Mouse (Mus musculus) neutrophil, adult 65 days (primary cell): ENCODE data around the gene Klk1b11. TPM values are rescaled to one million over a fixed set of nuclear protein-coding genes. Genes with fewer than 3 reads are reported as not detected.

ENCODE experiments used
- total RNA-seq: library from RNA; stranded (reverse); gene quantifications from 2 replicates; pipeline ENCODE4 v1.2.4, GENCODE M21; 2023

The Klk1b11 gene
- total RNA-seq, result not detected in 2 replicates

DNA sequence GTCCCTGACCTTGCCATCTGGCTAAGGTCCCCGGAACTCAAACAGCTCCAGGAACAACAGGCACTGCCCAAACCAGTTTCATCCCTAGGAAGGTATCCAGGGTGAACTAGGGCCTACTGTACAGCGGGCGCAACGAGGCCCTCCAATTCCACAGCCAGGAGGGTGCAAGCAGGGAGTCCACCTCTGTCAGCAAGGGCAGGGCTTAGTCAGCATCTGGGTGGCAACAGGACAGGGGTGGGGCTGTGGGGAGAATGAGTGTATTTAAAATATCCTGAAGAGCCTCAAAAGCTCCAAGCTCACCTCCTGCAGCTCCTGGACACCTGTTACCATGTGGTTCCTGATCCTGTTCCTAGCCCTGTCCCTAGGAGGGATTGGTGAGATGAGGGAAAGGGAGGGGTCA is at the start of gene Klk1b11:
Klk1b11 (plus strand) TSS at position 301 of the 400 bp plus-strand sequence.

DNA sequence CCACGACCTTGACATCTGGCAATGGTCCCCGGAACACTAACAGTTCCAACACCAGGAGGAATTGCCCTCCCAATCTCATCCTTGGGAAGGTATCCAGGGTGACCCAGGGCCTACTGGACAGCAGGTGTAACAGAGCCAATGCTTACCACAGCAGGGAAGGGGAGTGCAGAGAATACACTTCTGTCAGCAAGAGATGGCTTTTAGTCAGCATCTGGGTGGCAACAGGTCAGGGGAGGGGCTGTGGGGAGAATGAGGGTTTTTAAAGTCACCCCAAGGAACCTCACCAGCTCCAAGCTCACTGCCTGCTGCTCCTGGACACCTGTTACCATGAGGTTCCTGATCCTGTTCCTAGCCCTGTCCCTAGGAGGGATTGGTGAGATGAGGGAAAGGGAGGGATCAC is 45.3 kb upstream of the Klk1b11 start, which contains the start of gene Klk1b8:
Klk1b8 (plus strand) TSS at position 301 of the 400 bp plus-strand sequence.

DNA sequence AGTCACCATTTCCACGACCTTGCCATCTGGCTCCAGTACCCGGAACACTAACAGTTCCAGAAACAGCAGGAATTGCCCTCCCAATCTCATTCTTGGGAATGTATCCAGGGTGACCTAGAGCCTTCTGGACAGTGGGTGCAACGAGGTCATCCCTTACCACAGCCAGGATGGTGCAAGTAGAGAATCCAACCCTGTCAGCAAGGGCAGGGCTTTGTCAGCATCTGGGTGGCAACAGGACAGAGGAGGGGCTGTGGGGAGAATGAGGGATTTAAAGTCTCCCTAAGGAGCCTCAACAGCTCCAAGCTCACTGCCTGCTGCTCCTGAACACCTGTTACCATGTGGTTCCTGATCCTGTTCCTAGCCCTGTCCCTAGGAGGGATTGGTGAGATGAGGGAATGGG is 29.2 kb upstream of the Klk1b11 start, which contains the start of gene Klk1b1:
Klk1b1 (plus strand) TSS at position 301 of the 400 bp plus-strand sequence.

DNA sequence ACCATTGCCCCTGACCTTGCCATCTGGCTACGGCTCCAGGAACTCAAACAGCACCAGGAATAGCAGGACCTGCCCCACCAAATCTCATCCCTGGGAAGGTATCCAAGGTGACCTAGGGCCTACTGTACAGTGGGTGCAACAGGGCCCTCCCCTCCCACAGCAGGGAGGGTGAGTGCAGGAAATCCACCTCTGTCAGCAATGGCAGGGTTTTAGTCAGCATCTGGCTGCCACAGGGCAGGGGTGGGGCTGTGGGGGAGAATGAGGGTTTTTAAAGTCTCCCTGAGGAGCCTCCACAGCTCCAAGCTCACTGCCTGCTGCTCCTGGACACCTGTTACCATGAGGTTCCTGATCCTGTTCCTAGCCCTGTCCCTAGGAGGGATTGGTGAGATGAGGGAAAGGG is 19.9 kb upstream of the Klk1b11 start, which contains the start of gene Klk1b9:
Klk1b9 (plus strand) TSS at position 301 of the 400 bp plus-strand sequence.

DNA sequence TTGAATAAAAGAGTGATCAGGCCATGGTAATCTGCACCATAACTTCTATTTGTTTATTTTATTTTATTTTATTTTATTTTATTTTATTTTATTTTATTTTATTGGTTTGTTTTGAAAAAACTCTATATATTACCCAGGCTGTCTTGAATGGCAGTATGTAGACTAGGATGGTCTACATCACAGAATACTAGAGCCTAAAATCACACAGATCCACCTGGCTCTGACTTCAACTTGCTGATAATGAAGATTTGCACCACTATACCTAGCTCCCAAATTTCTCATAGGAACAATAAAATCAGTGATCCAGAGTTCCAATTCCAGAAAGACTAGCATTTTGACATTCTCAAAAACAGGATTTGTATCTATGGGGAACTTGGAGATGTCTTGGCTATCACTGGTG is 16.2 kb downstream of the Klk1b11 start, which contains the start of gene Klk1b26:
Klk1b26 (plus strand) TSS at position 301 of the 400 bp plus-strand sequence.

Other genes with a start within 250 kb of the Klk1b11 start
- not detected in 2 replicates for gene Klk12, start 227.0 kb upstream of the Klk1b11 start, total RNA-seq
- not detected in 2 replicates for gene Klk11, start 221.3 kb upstream of the Klk1b11 start, total RNA-seq
- not detected in 2 replicates for gene Klk10, start 214.8 kb upstream of the Klk1b11 start, total RNA-seq
- gene Klk9, start 204.0 kb upstream of the Klk1b11 start, total RNA-seq, result not detected in 2 replicates
- gene Klk8, start 198.3 kb upstream of the Klk1b11 start, total RNA-seq, result 1.4 and 1.7 TPM in 2 replicates
- not detected in 2 replicates for gene Klk7, start 184.6 kb upstream of the Klk1b11 start, total RNA-seq
- gene Klk6, start 171.4 kb upstream of the Klk1b11 start, total RNA-seq, result not detected in 2 replicates
- not detected in 2 replicates for gene Klk5, start 153.9 kb upstream of the Klk1b11 start, total RNA-seq
- gene Klk4, start 114.7 kb upstream of the Klk1b11 start, total RNA-seq, result not detected in 2 replicates
- gene Klk15, start 62.1 kb upstream of the Klk1b11 start, total RNA-seq, result not detected in 2 replicates
- gene Klk1b8, start 45.2 kb upstream of the Klk1b11 start, total RNA-seq, result not detected in 2 replicates
- not detected in 2 replicates for gene Klk1b1, start 29.1 kb upstream of the Klk1b11 start, total RNA-seq
- gene Klk1b9, start 19.8 kb upstream of the Klk1b11 start, total RNA-seq, result not detected in 2 replicates
- not detected in 2 replicates for gene Klk1b26, start 16.3 kb downstream of the Klk1b11 start, total RNA-seq
- gene Klk1b27, start 56.4 kb downstream of the Klk1b11 start, total RNA-seq, result not detected in 2 replicates
- not detected in 2 replicates for gene Klk1b21, start 106.5 kb downstream of the Klk1b11 start, total RNA-seq
- not detected in 2 replicates for gene Klk1b22, start 116.8 kb downstream of the Klk1b11 start, total RNA-seq
- gene Klk1b16, start 140.9 kb downstream of the Klk1b11 start, total RNA-seq, result not detected in 2 replicates
- not detected in 2 replicates for gene Klk1b24, start 192.4 kb downstream of the Klk1b11 start, total RNA-seq
- gene Klk1b3, start 202.3 kb downstream of the Klk1b11 start, total RNA-seq, result not detected in 2 replicates
- not detected in 2 replicates for gene Klk1b4, start 211.6 kb downstream of the Klk1b11 start, total RNA-seq
- gene Klk1b5, start 220.1 kb downstream of the Klk1b11 start, total RNA-seq, result not detected in 2 replicates
- not detected in 2 replicates for gene Klk1, start 229.5 kb downstream of the Klk1b11 start, total RNA-seq
- gene Gm36864, start 240.3 kb downstream of the Klk1b11 start, total RNA-seq, result not detected in 2 replicates